Mouse (Mus musculus) urinary bladder, postnatal 10 days (tissue): ENCODE measurements around the gene Slc12a9.

Experiments used
- DNase-seq: peaks from one replicate; pipeline ENCODE4 v3.0.0; 2022; ENCODE audit warnings: low spot score

Gene Slc12a9

GRCm38 (mm10) chr5:137307071-137307912 is 26.1 kb downstream of the Slc12a9 start, which contains the start of gene Srrt:
Gene Srrt, minus strand, starts transcription at chr5:137307674.
- peak; percentile 65 for DNase-seq

- no peak for DNase-seq
These were observed 26.9 kb downstream of the Slc12a9 start for GRCm38 (mm10) chr5:137306439-137307005.

GRCm38 (mm10) chr5:137305822-137306221 is 27.6 kb downstream of the Slc12a9 start:
- no peak for DNase-seq

- DNase-seq, result no peak
These were observed 28.6 kb downstream of the Slc12a9 start for GRCm38 (mm10) chr5:137304816-137305215.

GRCm38 (mm10) chr5:137304165-137304564 is 29.2 kb downstream of the Slc12a9 start:
- DNase-seq, result no peak

GRCm38 (mm10) chr5:137303609-137304008 is 29.8 kb downstream of the Slc12a9 start:
- no peak for DNase-seq

- DNase-seq, result no peak
These were observed 32.1 kb downstream of the Slc12a9 start for GRCm38 (mm10) chr5:137301253-137301652.

- no peak for DNase-seq
These were observed 34.2 kb downstream of the Slc12a9 start for GRCm38 (mm10) chr5:137299240-137299639.

GRCm38 (mm10) chr5:137297126-137297525 is 36.3 kb downstream of the Slc12a9 start:
- no peak for DNase-seq

GRCm38 (mm10) chr5:137295712-137296111 is 37.7 kb downstream of the Slc12a9 start:
- DNase-seq, result no peak

GRCm38 (mm10) chr5:137295296-137295695 is 38.1 kb downstream of the Slc12a9 start:
- DNase-seq, result no peak

GRCm38 (mm10) chr5:137294744-137295093 is 38.7 kb downstream of the Slc12a9 start:
- no peak for DNase-seq

- peak; percentile 83 for DNase-seq
These were observed 39.3 kb downstream of the Slc12a9 start, which contains the start of gene Ufsp1 for GRCm38 (mm10) chr5:137293839-137294743. Gene Ufsp1, plus strand, starts transcription at chr5:137294629.

GRCm38 (mm10) chr5:137293282-137293681 is 40.1 kb downstream of the Slc12a9 start:
- DNase-seq, result no peak

- DNase-seq, result no peak
These were observed 41.9 kb downstream of the Slc12a9 start for GRCm38 (mm10) chr5:137291381-137291926.

- DNase-seq, result no peak
These were observed 42.7 kb downstream of the Slc12a9 start for GRCm38 (mm10) chr5:137290677-137291076.

- DNase-seq, result no peak
These were observed 43.6 kb downstream of the Slc12a9 start for GRCm38 (mm10) chr5:137289591-137290365.

- no peak for DNase-seq
These were observed 44.4 kb downstream of the Slc12a9 start for GRCm38 (mm10) chr5:137288999-137289470.

- no peak for DNase-seq
These were observed 45.2 kb downstream of the Slc12a9 start for GRCm38 (mm10) chr5:137287953-137288743.
